Mouse (Mus musculus): ENCODE measurements around the gene Amigo2. TPM values are rescaled to one million over a fixed set of nuclear protein-coding genes. Genes with fewer than 3 reads are reported as not detected.

The Amigo2 gene
- polyA plus RNA-seq, 1 experiment from 2014 or later, result 5.5 TPM

- H3K27me3 ChIP-seq, result no peaks in the 10 kb centered on the region
- no peak overlapping the region for H3K9ac ChIP-seq (replicated peaks)
- no peaks in the 10 kb centered on the region for H3K4me1 ChIP-seq (replicated peaks)
- H3K4me3 ChIP-seq (replicated peaks), result no peak overlapping the region
- no peak overlapping the region for H3K27ac ChIP-seq
- H3K4me2 ChIP-seq, result no peak overlapping the region
- 78% methylated on average over 14 of the region's 14 CpGs for WGBS
- H3K9me3 ChIP-seq, result no peaks in the 10 kb centered on the region
- ATAC-seq (ENCODE audit: insufficient number of reproducible peaks, insufficient read depth, low FRiP score, low TSS enrichment, low read depth), result no peak
- no peaks in the 10 kb centered on the region for H3K36me3 ChIP-seq
Observed at GRCm38 (mm10) chr15:97266236-97266845, 19.3 kb upstream of the Amigo2 start.

GRCm38 (mm10) chr15:97262251-97262650 lies 15.2 kb upstream of the Amigo2 start:
- H3K9ac ChIP-seq (replicated peaks), result no peak overlapping the region
- ATAC-seq (ENCODE audit: insufficient number of reproducible peaks, insufficient read depth, low FRiP score, low TSS enrichment, low read depth), result no peak
- H3K9me3 ChIP-seq, result no peaks in the 10 kb centered on the region
- no peaks in the 10 kb centered on the region for H3K36me3 ChIP-seq
- no peaks in the 10 kb centered on the region for H3K27me3 ChIP-seq
- H3K4me1 ChIP-seq (replicated peaks), result peaks cover 8% of the 10 kb centered on the region
- H3K4me3 ChIP-seq (replicated peaks), result no peak overlapping the region
- 67% methylated on average over 9 of the region's 9 CpGs for WGBS
- H3K4me2 ChIP-seq, result no peak overlapping the region
- H3K27ac ChIP-seq, result no peak overlapping the region

- 82% methylated on average over 11 of the region's 11 CpGs for WGBS
- H3K9ac ChIP-seq (replicated peaks), result no peak overlapping the region
- no peak overlapping the region for H3K27ac ChIP-seq
Observed at GRCm38 (mm10) chr15:97259968-97260597, 13.0 kb upstream of the Amigo2 start.

GRCm38 (mm10) chr15:97259300-97259699 lies 12.2 kb upstream of the Amigo2 start:
- Histone ChIP-seq H3K4me2 (no peak overlapping the region), H3K9me3 (no peaks in the 10 kb centered on the region), H3K27ac (no peak overlapping the region), H3K36me3 (no peaks in the 10 kb centered on the region), H3K9ac (replicated peaks) (no peak overlapping the region), H3K27me3 (no peaks in the 10 kb centered on the region), H3K4me1 (replicated peaks) (peaks cover 11% of the 10 kb centered on the region), H3K4me3 (replicated peaks) (no peak overlapping the region)
- ATAC-seq (ENCODE audit: insufficient number of reproducible peaks, insufficient read depth, low FRiP score, low TSS enrichment, low read depth), result no peak
- 83% methylated on average over 8 of the region's 8 CpGs for WGBS

More at GRCm38 (mm10) chr15:97259968-97260597, 13.0 kb upstream of the Amigo2 start:
- ATAC-seq (ENCODE audit: insufficient number of reproducible peaks, insufficient read depth, low FRiP score, low TSS enrichment, low read depth), result no peak
- H3K4me1 ChIP-seq (replicated peaks), result peaks cover 11% of the 10 kb centered on the region
- no peaks in the 10 kb centered on the region for H3K9me3 ChIP-seq
- no peak overlapping the region for H3K4me2 ChIP-seq
- H3K4me3 ChIP-seq (replicated peaks), result no peak overlapping the region
- H3K27me3 ChIP-seq, result no peaks in the 10 kb centered on the region
- H3K36me3 ChIP-seq, result no peaks in the 10 kb centered on the region

- Histone ChIP-seq H3K4me2 (no peak overlapping the region), H3K4me1 (replicated peaks) (peaks cover 11% of the 10 kb centered on the region), H3K9me3 (no peaks in the 10 kb centered on the region), H3K4me3 (replicated peaks) (no peak overlapping the region), H3K9ac (replicated peaks) (no peak overlapping the region), H3K27me3 (no peaks in the 10 kb centered on the region), H3K36me3 (no peaks in the 10 kb centered on the region), H3K27ac (no peak overlapping the region)
- 76% methylated on average over 17 of the region's 17 CpGs for WGBS
- no peak for ATAC-seq (ENCODE audit: insufficient number of reproducible peaks, insufficient read depth, low FRiP score, low TSS enrichment, low read depth)
Observed at GRCm38 (mm10) chr15:97258483-97259230, 11.6 kb upstream of the Amigo2 start.

- H3K4me2 ChIP-seq, result no peak overlapping the region
- WGBS, result 75% methylated on average over 8 of the region's 8 CpGs
- H3K4me3 ChIP-seq (replicated peaks), result no peak overlapping the region
- no peaks in the 10 kb centered on the region for H3K36me3 ChIP-seq
- H3K9me3 ChIP-seq, result no peaks in the 10 kb centered on the region
- no peak overlapping the region for H3K27ac ChIP-seq
- H3K9ac ChIP-seq (replicated peaks), result no peak overlapping the region
- ATAC-seq (ENCODE audit: insufficient number of reproducible peaks, insufficient read depth, low FRiP score, low TSS enrichment, low read depth), result no peak
- no peaks in the 10 kb centered on the region for H3K27me3 ChIP-seq
- peaks cover 11% of the 10 kb centered on the region for H3K4me1 ChIP-seq (replicated peaks)
Observed at GRCm38 (mm10) chr15:97257206-97257775, 10.2 kb upstream of the Amigo2 start.

- Histone ChIP-seq H3K27me3 (no peaks in the 10 kb centered on the region), H3K9me3 (no peaks in the 10 kb centered on the region), H3K27ac (no peak overlapping the region), H3K4me2 (no peak overlapping the region), H3K4me3 (replicated peaks) (no peak overlapping the region), H3K4me1 (replicated peaks) (peaks cover 11% of the 10 kb centered on the region), H3K36me3 (no peaks in the 10 kb centered on the region), H3K9ac (replicated peaks) (no peak overlapping the region)
- WGBS, result 89% methylated on average over 11 of the region's 11 CpGs
- ATAC-seq (ENCODE audit: insufficient number of reproducible peaks, insufficient read depth, low FRiP score, low TSS enrichment, low read depth), result no peak
Observed at GRCm38 (mm10) chr15:97256411-97256810, 9.3 kb upstream of the Amigo2 start.

GRCm38 (mm10) chr15:97255800-97256199 lies 8.7 kb upstream of the Amigo2 start:
- WGBS, result 85% methylated on average over 3 of the region's 3 CpGs
- no peak overlapping the region for H3K4me2 ChIP-seq
- ATAC-seq (ENCODE audit: insufficient number of reproducible peaks, insufficient read depth, low FRiP score, low TSS enrichment, low read depth), result no peak

GRCm38 (mm10) chr15:97254375-97254774 lies 7.3 kb upstream of the Amigo2 start:
- H3K4me2 ChIP-seq, result no peak overlapping the region
- 89% methylated on average over 4 of the region's 4 CpGs for WGBS
- no peak for ATAC-seq (ENCODE audit: insufficient number of reproducible peaks, insufficient read depth, low FRiP score, low TSS enrichment, low read depth)

More at GRCm38 (mm10) chr15:97255800-97256199, 8.7 kb upstream of the Amigo2 start:
- H3K4me3 ChIP-seq (replicated peaks), result no peak overlapping the region
- H3K4me1 ChIP-seq (replicated peaks), result peaks cover 11% of the 10 kb centered on the region
- H3K9me3 ChIP-seq, result no peaks in the 10 kb centered on the region
- H3K9ac ChIP-seq (replicated peaks), result no peak overlapping the region
- H3K27me3 ChIP-seq, result no peaks in the 10 kb centered on the region
- no peak overlapping the region for H3K27ac ChIP-seq
- no peaks in the 10 kb centered on the region for H3K36me3 ChIP-seq

GRCm38 (mm10) chr15:97252493-97253034 lies 5.5 kb upstream of the Amigo2 start:
- H3K27me3 ChIP-seq, result no peaks in the 10 kb centered on the region
- ATAC-seq (ENCODE audit: insufficient number of reproducible peaks, insufficient read depth, low FRiP score, low TSS enrichment, low read depth), result no peak
- WGBS, result 79% methylated on average over 8 of the region's 8 CpGs

More at GRCm38 (mm10) chr15:97254375-97254774, 7.3 kb upstream of the Amigo2 start:
- no peaks in the 10 kb centered on the region for H3K9me3 ChIP-seq
- H3K9ac ChIP-seq (replicated peaks), result no peak overlapping the region
- H3K27me3 ChIP-seq, result no peaks in the 10 kb centered on the region
- H3K4me3 ChIP-seq (replicated peaks), result no peak overlapping the region
- peaks cover 11% of the 10 kb centered on the region for H3K4me1 ChIP-seq (replicated peaks)
- H3K27ac ChIP-seq, result no peak overlapping the region
- no peaks in the 10 kb centered on the region for H3K36me3 ChIP-seq

GRCm38 (mm10) chr15:97249322-97249721 lies 2.2 kb upstream of the Amigo2 start:
- H3K4me2 ChIP-seq, result no peak overlapping the region
- no peak for ATAC-seq (ENCODE audit: insufficient number of reproducible peaks, insufficient read depth, low FRiP score, low TSS enrichment, low read depth)
- H3K27ac ChIP-seq, result no peak overlapping the region
- no peak overlapping the region for H3K4me3 ChIP-seq (replicated peaks)
- H3K36me3 ChIP-seq, result no peaks in the 10 kb centered on the region
- H3K4me1 ChIP-seq (replicated peaks), result peaks cover 8% of the 10 kb centered on the region; the same call in 1 of the 2 replicates
- peaks cover 19% of the 10 kb centered on the region for H3K27me3 ChIP-seq
- H3K9ac ChIP-seq (replicated peaks), result no peak overlapping the region
- WGBS, result 93% methylated on average over 10 of the region's 10 CpGs
- H3K9me3 ChIP-seq, result no peaks in the 10 kb centered on the region

More at GRCm38 (mm10) chr15:97252493-97253034, 5.5 kb upstream of the Amigo2 start:
- Histone ChIP-seq H3K9me3 (no peaks in the 10 kb centered on the region), H3K4me1 (replicated peaks) (0 out of 2 replicates have a peak, but pooled peaks cover 4% of the 10 kb centered on the region), H3K4me3 (replicated peaks) (no peak overlapping the region), H3K9ac (replicated peaks) (no peak overlapping the region), H3K27ac (no peak overlapping the region), H3K36me3 (no peaks in the 10 kb centered on the region), H3K4me2 (no peak overlapping the region)
